Mouse (Mus musculus) adipocyte (in vitro differentiated cells): ENCODE measurements around the gene Slc37a3.
A peak's percentile ranks its signal among the peaks of the same experiment; 100 is the strongest.
"Not testable (repeated sequence)": the region's sequence is repeated elsewhere in the genome, so short reads cannot be mapped to it uniquely, and the experiment has no call there.

ENCODE experiments used
- DNase-seq: peaks from one replicate; pipeline ENCODE4 v3.0.0-alpha.2; 2016; ENCODE audit warnings: low spot score

Gene Slc37a3

DNA sequence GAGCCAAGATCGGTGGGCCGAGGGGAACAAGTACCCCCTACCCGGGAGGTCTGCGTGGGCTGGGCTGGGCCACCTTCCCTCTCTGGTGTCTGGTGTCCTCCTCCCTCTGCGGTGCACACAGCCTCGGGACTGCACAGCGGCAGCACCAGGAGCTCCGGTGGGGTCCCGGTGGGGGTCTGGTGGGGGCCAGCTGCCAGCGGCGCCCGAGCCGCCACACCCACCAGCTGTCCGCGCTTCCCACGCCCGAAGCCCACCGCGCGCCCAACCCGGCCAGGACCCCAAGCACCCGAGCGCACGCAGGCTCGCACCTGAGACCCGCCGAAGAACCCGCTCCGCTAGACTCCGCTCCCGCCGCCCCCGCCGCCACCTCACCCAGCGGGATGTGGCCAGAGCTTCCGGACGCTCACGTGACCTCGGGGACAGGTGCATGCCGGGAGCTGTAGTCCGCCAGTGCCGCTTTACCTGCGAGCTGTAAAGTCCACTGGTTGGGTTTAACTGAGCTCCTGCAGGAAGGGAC lies at the start of gene Slc37a3:
Gene Slc37a3 (minus strand): TSS at position 365 of the 517 bp plus-strand sequence.
- DNase-seq = peak; percentile 80

GRCm38 (mm10) chr6:39426725-39427124 lies 49.2 kb upstream of the Slc37a3 start:
- DNase-seq = no peak

GRCm38 (mm10) chr6:39425181-39425580 lies 47.7 kb upstream of the Slc37a3 start:
- no peak for DNase-seq

GRCm38 (mm10) chr6:39423686-39424085 lies 46.2 kb upstream of the Slc37a3 start:
- DNase-seq = no peak

GRCm38 (mm10) chr6:39423130-39423551 lies 45.7 kb upstream of the Slc37a3 start:
- no peak for DNase-seq

GRCm38 (mm10) chr6:39420867-39421266 lies 43.4 kb upstream of the Slc37a3 start:
- no peak for DNase-seq

GRCm38 (mm10) chr6:39419851-39420721 lies 42.6 kb upstream of the Slc37a3 start, which contains the start of gene Mkrn1:
TSS of gene Mkrn1 (minus strand) at chr6:39420462.
- peak; percentile 81 for DNase-seq

DNA sequence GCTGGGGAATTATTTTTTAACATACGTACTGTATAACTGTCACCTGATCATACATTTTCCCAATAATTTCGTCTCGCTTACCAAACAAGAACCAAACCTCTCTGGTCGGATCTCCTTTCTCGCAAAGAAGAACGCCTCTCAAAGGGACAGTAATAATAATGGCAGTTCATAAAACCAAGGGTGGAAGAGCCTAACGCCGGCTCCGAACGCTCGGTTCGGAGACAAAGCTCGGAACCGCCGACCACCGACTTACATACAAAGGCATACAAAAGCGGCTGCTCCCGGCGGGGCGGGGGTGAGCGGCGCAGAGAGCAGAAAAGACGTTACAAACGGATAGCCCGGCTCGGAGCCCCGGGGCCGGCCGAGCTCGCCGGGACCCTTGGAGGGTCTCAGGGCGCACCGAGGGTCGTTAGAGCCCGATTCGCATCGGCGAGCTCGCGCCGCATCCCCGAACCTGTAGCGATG lies 41.9 kb upstream of the Slc37a3 start:
- DNase-seq = peak; percentile 23

- DNase-seq = not testable (repeated sequence)
Measured at GRCm38 (mm10) chr6:39416654-39417053, 39.2 kb upstream of the Slc37a3 start.

DNA sequence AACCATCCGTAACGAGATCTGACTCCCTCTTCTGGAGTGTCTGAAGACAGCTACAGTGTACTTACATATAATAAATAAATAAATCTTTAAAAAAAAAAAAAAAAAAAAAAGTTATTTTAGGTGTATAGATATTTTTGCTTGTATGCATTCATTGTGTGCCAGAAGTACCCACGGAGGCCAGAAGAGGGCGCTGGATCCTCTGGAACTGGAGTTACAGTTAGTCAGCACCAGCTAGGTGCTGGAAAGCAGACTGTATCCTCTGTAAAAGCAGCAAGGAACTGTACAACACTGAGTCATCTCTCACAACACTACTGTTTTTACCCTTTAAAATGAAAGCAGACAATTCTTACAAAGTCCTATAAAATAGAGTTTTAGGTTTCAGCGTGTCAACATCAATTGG lies 38.3 kb upstream of the Slc37a3 start:
- DNase-seq = peak; percentile 66

DNA sequence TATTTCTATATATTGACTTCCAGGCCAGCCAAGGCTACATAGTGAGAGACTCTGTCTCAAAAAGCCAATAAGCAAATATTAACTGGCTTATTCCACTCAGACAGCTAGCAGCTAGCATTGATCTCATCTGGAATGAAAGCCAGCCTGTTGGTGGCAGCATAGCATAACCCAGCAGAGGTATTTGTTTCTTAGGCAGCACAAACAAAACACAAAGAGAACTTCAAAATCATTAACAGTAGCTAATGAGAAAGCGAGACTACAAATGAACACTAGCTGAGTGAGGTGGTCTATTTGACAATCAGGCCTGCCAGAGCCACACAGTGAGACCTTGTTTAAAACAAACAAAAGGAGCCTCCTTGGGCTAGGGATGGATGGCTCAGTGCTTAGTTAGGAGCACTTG lies 36.6 kb upstream of the Slc37a3 start:
- peak; percentile 47 for DNase-seq

GRCm38 (mm10) chr6:39406480-39406879 lies 29.0 kb upstream of the Slc37a3 start:
- DNase-seq = no peak

DNA sequence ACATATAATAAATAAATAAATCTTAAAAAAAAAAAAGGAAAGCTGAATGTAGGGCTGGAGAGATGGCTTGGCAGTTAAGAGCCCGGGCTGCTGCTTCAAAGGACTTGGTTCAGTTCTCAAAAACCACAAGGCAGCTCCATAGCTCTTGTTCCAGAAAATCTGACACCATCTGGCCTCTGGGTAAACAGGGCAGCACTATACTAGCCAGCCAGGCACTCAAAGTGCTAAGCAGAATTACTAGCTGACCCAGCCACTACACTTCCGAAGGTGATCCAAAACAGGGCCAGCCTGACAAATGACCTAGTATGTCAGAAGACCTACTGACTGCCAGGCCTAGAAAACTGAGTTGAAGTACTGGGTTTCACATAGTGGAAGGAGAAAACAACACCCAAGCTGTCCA lies 25.7 kb upstream of the Slc37a3 start:
- peak; percentile 50 for DNase-seq

DNA sequence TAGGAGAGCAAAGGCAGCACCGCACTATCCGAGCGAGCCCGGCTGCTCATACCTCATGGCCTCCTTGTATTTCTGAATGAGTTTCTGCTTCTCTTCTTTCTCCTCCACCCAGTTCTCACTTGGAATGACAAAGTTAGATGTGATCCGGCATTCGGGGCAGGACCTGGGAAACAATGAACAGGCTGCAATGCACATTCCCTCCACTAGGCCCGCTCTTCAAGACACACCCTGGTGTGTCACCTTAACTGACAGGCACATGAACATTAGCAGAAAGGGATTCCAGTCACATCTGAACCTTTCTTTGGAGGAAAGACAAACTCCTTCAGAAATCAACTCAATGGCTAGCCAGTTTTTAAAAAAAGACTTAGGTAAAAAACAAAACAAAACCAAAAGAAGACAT lies 22.9 kb upstream of the Slc37a3 start:
- no peak for DNase-seq

GRCm38 (mm10) chr6:39398342-39398741 lies 20.9 kb upstream of the Slc37a3 start:
- DNase-seq = no peak

- DNase-seq = no peak
Measured at GRCm38 (mm10) chr6:39397046-39397445, 19.6 kb upstream of the Slc37a3 start.

GRCm38 (mm10) chr6:39395916-39396315 lies 18.4 kb upstream of the Slc37a3 start:
- DNase-seq = no peak

- DNase-seq = no peak
Measured at GRCm38 (mm10) chr6:39395471-39395870, 18.0 kb upstream of the Slc37a3 start.

DNA sequence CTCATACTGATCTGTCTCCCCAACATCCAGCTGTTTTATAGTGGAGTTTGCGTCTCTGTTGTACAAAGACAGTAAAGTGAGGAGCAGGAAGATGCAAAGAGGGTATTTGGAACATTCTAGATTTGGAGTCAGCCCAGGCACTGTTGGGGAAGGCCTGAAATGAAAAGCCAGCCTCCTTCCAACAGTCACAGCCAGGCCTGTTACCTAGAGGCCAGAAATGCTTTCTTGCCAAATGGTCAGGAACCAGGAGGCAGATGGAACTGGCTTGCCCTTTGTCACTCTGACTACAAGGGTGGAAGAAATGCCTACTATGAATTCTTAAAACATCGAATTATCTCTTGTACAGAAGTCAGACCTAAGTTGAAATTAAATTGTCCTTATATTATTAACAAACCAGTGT lies 12.5 kb upstream of the Slc37a3 start:
- no peak for DNase-seq

- DNase-seq = no peak
Measured at GRCm38 (mm10) chr6:39381125-39381880, 3.8 kb upstream of the Slc37a3 start, which contains the start of gene Rab19. TSS of gene Rab19 (plus strand) at chr6:39381175.

GRCm38 (mm10) chr6:39380276-39380675 lies 2.8 kb upstream of the Slc37a3 start:
- DNase-seq = no peak

- DNase-seq = no peak
Measured at GRCm38 (mm10) chr6:39379749-39380148, 2.3 kb upstream of the Slc37a3 start.

- no peak for DNase-seq
Measured at GRCm38 (mm10) chr6:39379224-39379623, 1.7 kb upstream of the Slc37a3 start.
